Mouse (Mus musculus) neural tube, embryonic 14.5 days (tissue): Measurements from ENCODE around the gene Tbcb. TPM values are rescaled to one million over a fixed set of nuclear protein-coding genes. Genes with fewer than 3 reads are reported as not detected.

Source experiments
- ATAC-seq: fragments of 200-750 bp; cut with Nextera tagmentation; 2 replicates; pipeline ENCODE4 v1.8.0; 2017; ENCODE audit warnings: low read depth, mild to moderate bottlenecking, moderate TSS enrichment, moderate library complexity
- H3K27ac ChIP-seq: fragments of 300-500 bp; sonication (generic); 2 replicates; pipeline ENCODE4 v1.5.1; 2014; ENCODE audit warnings: low read depth, mild to moderate bottlenecking, control low read depth, low read length, moderate library complexity, mixed read lengths
- H3K27me3 ChIP-seq: fragments of 300-500 bp; sonication (generic); 2 replicates; pipeline ENCODE4 v1.6.1; 2014; ENCODE audit warnings: low read length; ENCODE audit not compliant: control insufficient read depth, insufficient read depth
- H3K36me3 ChIP-seq: fragments of 300-500 bp; sonication (generic); 2 replicates; pipeline ENCODE4 v1.6.1; 2014; ENCODE audit warnings: low read length, mixed read lengths; ENCODE audit not compliant: control insufficient read depth, insufficient read depth
- H3K4me1 ChIP-seq: fragments of 300-500 bp; sonication (generic); 2 replicates; pipeline ENCODE4 v1.6.1; 2014; ENCODE audit warnings: low read length; ENCODE audit not compliant: control insufficient read depth, insufficient read depth
- H3K4me2 ChIP-seq: fragments of 300-500 bp; sonication (generic); 2 replicates; pipeline ENCODE4 v1.6.1; 2014; ENCODE audit warnings: mild to moderate bottlenecking, low read depth, low read length, control low read depth
- H3K4me3 ChIP-seq: fragments of 300-500 bp; sonication (generic); 2 replicates; pipeline ENCODE4 v1.5.1; 2014; ENCODE audit warnings: low read depth, low read length, control low read depth, mixed read lengths
- H3K9ac ChIP-seq: fragments of 300-500 bp; sonication (generic); replicated peaks from 2 replicates; pipeline ENCODE4 v1.6.1; 2014; ENCODE audit warnings: low read depth, mild to moderate bottlenecking, control low read depth, low read length, mixed read lengths
- H3K9me3 ChIP-seq: fragments of 300-500 bp; sonication (generic); 2 replicates; pipeline ENCODE4 v1.6.1; 2016; ENCODE audit warnings: low read length; ENCODE audit not compliant: control insufficient read depth
- WGBS: fragments of 180-500 bp; shearing (Covaris S2); extraction: QIAGEN DNeasy Blood & Tissue Kit; methylation state at CpG from one replicate; pipeline ENCODE4 v1.1.7; 2014; 5-methylcytosine and 5-hydroxymethylcytosine counted together
- polyA plus RNA-seq: library from polyadenylated mRNA; unstranded; fragments of >200 nt; fragmentation: Nextera tagmentation; extraction: Ambion mirVana; gene quantifications from 2 replicates; pipeline ENCODE4 v1.2.1, GENCODE M21; 2014

The Tbcb gene
- 402 and 413 TPM in 2 replicates for polyA plus RNA-seq

GRCm38 (mm10) chr7:30231669-30232454 is at the start of gene Tbcb, which contains the start of gene Polr2i:
Gene Tbcb, minus strand, starts transcription at chr7:30232272.
Gene Polr2i, plus strand, starts transcription at chr7:30231948.
- peaks cover 11% of the 10 kb centered on the region for H3K36me3 ChIP-seq
- peak within 1 kb of the TSS; percentile 68 for H3K4me3 ChIP-seq
- H3K27me3 ChIP-seq, result no peaks in the 10 kb centered on the region
- peak; percentile 95 for ATAC-seq
- H3K4me1 ChIP-seq, result peaks cover 16% of the 10 kb centered on the region
- peak within 1 kb of the TSS; percentile 75 for H3K9ac ChIP-seq
- peak within 1 kb of the TSS; percentile 74 for H3K4me2 ChIP-seq
- H3K9me3 ChIP-seq, result no peaks in the 10 kb centered on the region
- under 1% methylated on average over 67 of the region's 67 CpGs for WGBS
- H3K27ac ChIP-seq, result peak within 1 kb of the TSS; percentile 96

GRCm38 (mm10) chr7:30281522-30281921 is 49.5 kb upstream of the Tbcb start:
- 87% methylated on average over 4 of the region's 4 CpGs for WGBS

GRCm38 (mm10) chr7:30280670-30281138 is 48.6 kb upstream of the Tbcb start:
- peak overlapping the region; percentile 17 for H3K9ac ChIP-seq
- no peaks in the 10 kb centered on the region for H3K36me3 ChIP-seq
- no peaks in the 10 kb centered on the region for H3K9me3 ChIP-seq
- peak overlapping the region; percentile 88 for H3K27ac ChIP-seq
- peak overlapping the region; percentile 72 for H3K4me2 ChIP-seq
- H3K27me3 ChIP-seq, result no peaks in the 10 kb centered on the region
- H3K4me1 ChIP-seq, result 0 out of 2 replicates have a peak, but pooled peaks cover 3% of the 10 kb centered on the region
- H3K4me3 ChIP-seq, result peak overlapping the region; percentile 64
- peak; percentile 91 for ATAC-seq
- under 1% methylated on average over 20 of the region's 20 CpGs for WGBS

More at GRCm38 (mm10) chr7:30281522-30281921, 49.5 kb upstream of the Tbcb start:
- H3K4me1 ChIP-seq, result 0 out of 2 replicates have a peak, but pooled peaks cover 3% of the 10 kb centered on the region
- no peak overlapping the region for H3K4me3 ChIP-seq
- ATAC-seq, result no peak
- H3K27me3 ChIP-seq, result no peaks in the 10 kb centered on the region
- no peak overlapping the region for H3K9ac ChIP-seq
- no peak overlapping the region; the same call in 1 of the 2 replicates for H3K27ac ChIP-seq
- no peak overlapping the region for H3K4me2 ChIP-seq
- H3K36me3 ChIP-seq, result no peaks in the 10 kb centered on the region
- no peaks in the 10 kb centered on the region for H3K9me3 ChIP-seq

- Histone ChIP-seq H3K4me1 (0 out of 2 replicates have a peak, but pooled peaks cover 3% of the 10 kb centered on the region), H3K4me3 (peak within 1 kb of the TSS; percentile 64), H3K9me3 (no peaks in the 10 kb centered on the region), H3K27ac (peak within 1 kb of the TSS; percentile 88), H3K27me3 (no peaks in the 10 kb centered on the region), H3K36me3 (no peaks in the 10 kb centered on the region), H3K4me2 (peak within 1 kb of the TSS; percentile 72), H3K9ac (peak within 1 kb of the TSS; percentile 37)
- ATAC-seq, result peak; percentile 96
- 0% methylated on average over 47 of the region's 49 CpGs for WGBS
Measured at GRCm38 (mm10) chr7:30279951-30280669, 48.0 kb upstream of the Tbcb start, which contains the start of the genes Thap8 and Wdr62. Gene Thap8, plus strand, starts transcription at chr7:30280094. Gene Wdr62, minus strand, starts transcription at chr7:30280419.

GRCm38 (mm10) chr7:30279536-30279935 is 47.5 kb upstream of the Tbcb start:
- Histone ChIP-seq H3K9me3 (no peaks in the 10 kb centered on the region), H3K27ac (no peak overlapping the region), H3K27me3 (no peaks in the 10 kb centered on the region), H3K9ac (0 out of 2 replicates have a peak overlapping the region, but pooled peaks have one; percentile 37), H3K4me3 (peak overlapping the region; percentile 64), H3K4me2 (peak overlapping the region; percentile 72), H3K36me3 (no peaks in the 10 kb centered on the region), H3K4me1 (0 out of 2 replicates have a peak, but pooled peaks cover 3% of the 10 kb centered on the region)
- whole genome bisulfite sequencing, result 0% methylated on average over 6 of the region's 6 CpGs
- no peak for ATAC-seq

- H3K36me3 ChIP-seq, result no peaks in the 10 kb centered on the region
- 65% methylated on average over 2 of the region's 2 CpGs for WGBS
- no peak overlapping the region for H3K4me3 ChIP-seq
- H3K4me2 ChIP-seq, result no peak overlapping the region
- H3K9ac ChIP-seq, result no peak overlapping the region
- H3K9me3 ChIP-seq, result no peaks in the 10 kb centered on the region
- ATAC-seq, result no peak
- 0 out of 2 replicates have a peak, but pooled peaks cover 3% of the 10 kb centered on the region for H3K4me1 ChIP-seq
- no peak overlapping the region for H3K27ac ChIP-seq
- H3K27me3 ChIP-seq, result no peaks in the 10 kb centered on the region
Measured at GRCm38 (mm10) chr7:30278911-30279310, 46.8 kb upstream of the Tbcb start.

GRCm38 (mm10) chr7:30274383-30274782 is 42.3 kb upstream of the Tbcb start:
- Histone ChIP-seq H3K4me2 (no peak overlapping the region), H3K4me1 (no peaks in the 10 kb centered on the region), H3K36me3 (no peaks in the 10 kb centered on the region), H3K4me3 (no peak overlapping the region), H3K27me3 (no peaks in the 10 kb centered on the region), H3K27ac (no peak overlapping the region), H3K9ac (no peak overlapping the region), H3K9me3 (no peaks in the 10 kb centered on the region)
- WGBS, result 78% methylated on average over 6 of the region's 6 CpGs
- ATAC-seq, result no peak

- Histone ChIP-seq H3K27me3 (no peaks in the 10 kb centered on the region), H3K4me1 (no peaks in the 10 kb centered on the region)
Measured at GRCm38 (mm10) chr7:30269641-30270040, 37.6 kb upstream of the Tbcb start.

More at GRCm38 (mm10) chr7:30269641-30270040, 37.6 kb upstream of the Tbcb start:
- no peaks in the 10 kb centered on the region for H3K36me3 ChIP-seq
- no peak overlapping the region for H3K4me2 ChIP-seq
- H3K4me3 ChIP-seq, result no peak overlapping the region
- no peak for ATAC-seq
- 92% methylated on average over 4 of the region's 4 CpGs for WGBS
- H3K27ac ChIP-seq, result no peak overlapping the region
- H3K9ac ChIP-seq, result no peak overlapping the region
- H3K9me3 ChIP-seq, result no peaks in the 10 kb centered on the region
